Mouse (Mus musculus): ENCODE data around the gene Gm47429.
"Not testable (repeated sequence)": the region's sequence is repeated elsewhere in the genome, so short reads cannot be mapped to it uniquely, and the experiment has no call there.

Gm47429 gene

GRCm38 (mm10) chr13:50443812-50444211 is at the start of gene Gm47429:
Gm47429 (minus strand) TSS chr13:50443912.
- no peak for DNase-seq

DNA sequence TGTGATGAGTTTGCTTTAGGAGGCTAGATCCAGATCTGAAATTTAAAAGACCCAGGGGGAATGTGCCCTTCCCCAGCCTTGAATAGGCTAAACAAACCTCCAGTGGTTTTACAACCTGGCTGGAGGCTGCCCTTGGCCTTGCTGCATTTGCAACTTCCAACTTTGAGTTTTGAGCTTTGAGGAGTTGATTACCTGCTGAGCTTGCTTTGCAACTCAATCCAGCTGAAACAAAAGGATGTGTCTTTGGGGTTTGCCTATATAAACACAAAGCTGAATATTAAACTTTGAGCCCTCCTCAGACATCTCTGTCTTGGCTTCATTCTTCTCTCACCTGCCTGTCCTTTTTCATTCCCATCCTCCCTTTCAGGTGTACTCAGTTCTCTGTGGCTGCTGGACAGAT is 44.8 kb upstream of the Gm47429 start:
- DNase-seq = not testable (repeated sequence)

GRCm38 (mm10) chr13:50467007-50467406 is 23.3 kb upstream of the Gm47429 start, which contains the start of gene Nutm2:
Nutm2 (plus strand) TSS chr13:50467307.
- no peak for DNase-seq

GRCm38 (mm10) chr13:50464621-50465562 is 21.2 kb upstream of the Gm47429 start:
- DNase-seq = no peak

GRCm38 (mm10) chr13:50460433-50460832 is 16.7 kb upstream of the Gm47429 start:
- DNase-seq = not testable (repeated sequence)

GRCm38 (mm10) chr13:50453426-50453825 is 9.7 kb upstream of the Gm47429 start:
- DNase-seq = no peak

GRCm38 (mm10) chr13:50452266-50452665 is 8.6 kb upstream of the Gm47429 start:
- not testable (repeated sequence) for DNase-seq

DNA sequence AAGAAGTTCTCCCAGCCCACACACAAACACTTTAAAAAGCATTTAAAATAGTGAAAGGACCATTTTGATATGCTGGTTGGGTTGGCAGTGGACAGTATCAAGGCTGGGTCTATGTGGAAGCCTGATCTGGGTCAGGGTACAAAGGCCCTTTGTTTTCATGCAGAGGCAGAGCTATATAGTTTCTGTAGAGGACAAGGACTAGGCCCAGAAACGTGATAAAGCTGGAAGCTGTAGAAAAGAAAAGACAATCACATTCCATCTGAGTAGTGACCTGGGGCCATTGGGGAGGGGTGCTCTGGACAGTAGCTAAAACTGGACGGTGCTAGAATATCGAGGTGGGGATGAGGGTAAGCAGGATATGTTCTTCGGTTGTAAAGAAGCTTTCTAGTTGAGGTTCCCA is 1.5 kb upstream of the Gm47429 start:
- no peak for DNase-seq

DNA sequence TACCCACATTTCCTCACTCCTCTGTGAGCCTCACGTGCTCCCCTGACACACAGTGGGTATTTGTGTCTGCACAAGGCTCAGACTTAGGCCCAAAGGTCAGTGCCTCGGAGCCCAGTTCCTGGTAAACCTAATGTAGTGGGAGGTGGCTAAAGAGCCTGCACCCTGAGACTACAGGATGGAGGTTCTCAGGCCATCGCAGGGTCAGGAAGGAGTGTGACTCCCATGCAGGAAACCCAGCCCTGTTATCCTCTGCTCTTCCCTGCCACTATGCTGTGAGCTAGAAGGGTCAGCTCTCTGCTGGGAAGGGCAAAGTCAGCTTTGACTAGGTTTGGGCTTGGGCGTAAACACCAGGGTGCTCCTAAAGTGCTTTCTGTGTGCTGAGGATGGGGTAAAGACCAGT is 17.0 kb downstream of the Gm47429 start:
- no peak for DNase-seq

DNA sequence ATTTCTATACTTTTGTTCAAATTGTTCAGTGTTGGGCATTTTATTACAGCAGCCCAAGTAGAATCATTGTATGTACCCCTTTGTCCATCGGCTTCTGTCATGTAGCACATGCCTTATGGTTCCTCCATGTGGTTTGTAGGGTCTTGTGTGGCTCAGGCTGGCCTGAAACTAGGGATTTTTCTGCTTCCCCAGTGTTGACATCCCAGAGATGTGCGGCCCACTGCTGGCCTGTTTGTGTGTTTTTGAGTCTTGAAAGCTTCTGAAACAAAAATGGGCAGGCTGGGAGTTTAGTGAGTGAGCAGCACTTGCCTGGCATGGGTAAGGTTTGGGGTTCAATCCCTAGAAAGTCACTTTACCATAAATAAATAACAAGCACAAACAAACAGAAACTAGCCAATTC is 19.2 kb downstream of the Gm47429 start:
- DNase-seq = no peak

- no peak for DNase-seq
Observed at GRCm38 (mm10) chr13:50423625-50424209, 20.0 kb downstream of the Gm47429 start.

- no peak for DNase-seq
Observed at GRCm38 (mm10) chr13:50418421-50418820, 25.3 kb downstream of the Gm47429 start.

DNA sequence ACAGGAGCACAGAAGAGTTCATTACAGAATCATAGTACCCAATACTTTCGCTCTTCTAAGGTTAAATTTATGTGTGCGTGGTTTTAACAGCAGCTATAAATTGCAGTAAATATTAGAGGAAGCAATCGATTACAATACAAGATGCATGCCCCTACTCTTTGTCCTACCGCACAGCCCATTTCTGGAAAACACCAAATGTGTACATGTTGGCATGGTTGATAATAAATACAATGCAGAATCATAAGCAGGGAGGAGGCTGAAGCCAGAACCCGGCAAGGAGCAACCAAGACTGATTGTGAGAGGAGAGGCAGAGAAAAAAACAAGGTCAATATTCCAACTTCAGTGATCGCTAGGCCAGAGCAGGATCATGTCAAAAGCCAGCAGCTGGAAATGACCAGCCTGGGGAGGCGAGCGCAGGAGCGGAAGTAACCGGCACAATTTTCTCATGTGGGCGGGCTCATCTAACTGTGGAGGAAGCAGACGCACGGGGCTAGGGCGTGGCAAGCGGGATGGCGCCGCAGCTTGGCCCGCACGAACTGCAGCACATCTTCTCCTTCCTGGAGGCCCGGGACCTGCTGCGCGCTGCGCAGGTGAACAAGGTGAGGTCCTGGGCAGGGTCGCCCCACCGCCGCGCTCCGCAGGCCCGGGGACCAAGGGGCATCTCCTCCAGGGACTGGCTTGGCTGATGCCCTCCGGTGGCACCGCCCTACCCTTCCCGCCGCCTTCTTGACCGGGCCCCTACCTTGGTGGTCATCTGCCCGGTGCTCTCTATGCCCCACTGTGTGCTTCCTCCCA is 26.1 kb downstream of the Gm47429 start, which contains the start of gene Fbxw17:
Fbxw17 (plus strand) TSS at position 476 of the 795 bp plus-strand sequence.
- peak; percentile 73 for DNase-seq
